28 mouse cellular contexts compared by ENCODE assay signal in the genomic region with DNA sequence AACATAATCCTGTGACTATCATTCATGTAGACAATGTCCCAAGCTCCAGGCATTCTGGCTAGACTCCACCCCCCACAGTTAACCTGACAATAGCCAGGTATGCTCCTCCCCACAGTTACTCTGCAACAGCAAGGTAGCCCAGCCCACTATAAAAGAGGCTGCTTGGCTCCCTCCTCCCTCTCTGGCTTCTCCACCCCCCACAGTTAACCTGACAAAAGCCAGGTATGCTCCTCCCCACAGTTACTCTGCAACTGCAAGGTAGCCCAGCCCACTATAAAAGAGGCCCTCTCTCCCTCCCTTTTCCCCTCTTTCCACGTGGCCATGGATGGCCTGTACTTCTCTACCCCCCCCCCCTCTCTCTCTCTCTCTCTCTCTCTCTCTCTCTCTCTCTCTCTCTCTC. TPM values are rescaled to one million over a fixed set of nuclear protein-coding genes. Genes with fewer than 3 reads are reported as not detected.
DNase-seq lines count a peak whose midpoint lies in the region; ATAC-seq lines count a peak whose summit lies in the region.
"Had no signal": no experiment of that assay in that cellular context is flagged by ENCODE, and none has a peak within 500 bp of the region (broad histone marks: within the 10 kb centered on the region; RNA-seq: fewer than 3 reads in every experiment).

No protein-coding gene starts in this region.

- 0 out of 2 replicates have a peak, but pooled peaks cover 10% of the 10 kb centered on the region for H3K4me1 ChIP-seq in intestine, embryonic 15.5 days (replicated peaks)
- 0 out of 2 replicates have a peak, but pooled peaks cover 9% of the 10 kb centered on the region for H3K4me1 ChIP-seq in stomach, embryonic 15.5 days
- H3K4me1 ChIP-seq: embryonic facial prominence, embryonic 13.5 days; forebrain, embryonic 10.5 days had no signal

- H3K4me2 ChIP-seq in intestine, embryonic 15.5 days (replicated peaks): no peak overlapping the region
- no peak overlapping the region for H3K4me2 ChIP-seq in stomach, embryonic 15.5 days
- H3K4me2 ChIP-seq: embryonic facial prominence, embryonic 13.5 days; forebrain, embryonic 15.5 days; limb, embryonic 12.5 days; liver, embryonic 15.5 days; lung, embryonic 14.5 days had no signal

- H3K36me3 ChIP-seq in intestine, embryonic 15.5 days: no peaks in the 10 kb centered on the region
- no peaks in the 10 kb centered on the region for H3K36me3 ChIP-seq in stomach, embryonic 15.5 days
- H3K36me3 ChIP-seq: embryonic facial prominence, embryonic 13.5 days; forebrain, embryonic 10.5 days; forebrain, embryonic 15.5 days; hindbrain, embryonic 10.5 days; limb, embryonic 12.5 days; liver, embryonic 15.5 days had no signal

- WGBS in intestine, embryonic 15.5 days: 0% methylated on average over 1 of the region's 1 CpGs
- 0% methylated on average over 1 of the region's 1 CpGs for WGBS in stomach, embryonic 15.5 days

- no peak overlapping the region for H3K9ac ChIP-seq in intestine, embryonic 15.5 days
- H3K9ac ChIP-seq in stomach, embryonic 15.5 days: no peak overlapping the region
- H3K9ac ChIP-seq: embryonic facial prominence, embryonic 13.5 days; forebrain, embryonic 15.5 days; limb, embryonic 12.5 days; liver, embryonic 15.5 days; lung, embryonic 14.5 days had no signal

- no peaks in the 10 kb centered on the region for H3K27me3 ChIP-seq in intestine, embryonic 15.5 days (replicated peaks)
- H3K27me3 ChIP-seq in stomach, embryonic 15.5 days (replicated peaks): no peaks in the 10 kb centered on the region
- H3K27me3 ChIP-seq: embryonic facial prominence, embryonic 13.5 days; limb, embryonic 12.5 days; liver, embryonic 15.5 days had no signal

- no peak overlapping the region for H3K27ac ChIP-seq in intestine, embryonic 15.5 days
- H3K27ac ChIP-seq in stomach, embryonic 15.5 days: no peak overlapping the region
- H3K27ac ChIP-seq: embryonic facial prominence, embryonic 13.5 days; forebrain, embryonic 10.5 days; forebrain, embryonic 15.5 days; hindbrain, embryonic 10.5 days; limb, embryonic 12.5 days; liver, embryonic 15.5 days had no signal

- peak; percentile 89 for ATAC-seq in intestine, embryonic 15.5 days
- peak; percentile 67 for ATAC-seq in stomach, embryonic 15.5 days (ENCODE audit: insufficient read depth, low FRiP score, low read depth)
- ATAC-seq: forebrain, embryonic 15.5 days had no signal

- peak; percentile 19 for DNase-seq in retina, postnatal 1 day
- no peak for DNase-seq in retina, embryonic 14.5 days (ENCODE audit: low spot score)
- DNase-seq in heart, adult 18-20 months: no peak
- no peak for DNase-seq in left cerebral cortex, adult 11 months (ENCODE audit: low spot score)
- no peak for DNase-seq in cerebellum, postnatal 4 days (ENCODE audit: low spot score in 2 of 2)
- DNase-seq: adrenal gland, postnatal 14 days; cerebellum, adult 11 months; cerebellum, adult 9-10 months; heart, postnatal 14 days; kidney, adult 18-20 months; kidney, postnatal 4 days; lung, embryonic 14.5 days; lung, postnatal 14 days; midbrain, embryonic 14.5 days; right cerebral cortex, adult 18-20 months; right cerebral cortex, postnatal 4 days; thymus, adult 2 months; thymus, postnatal 36 days had no signal

- H3K4me3 ChIP-seq in intestine, embryonic 15.5 days (replicated peaks): no peak overlapping the region
- no peak overlapping the region for H3K4me3 ChIP-seq in stomach, embryonic 15.5 days (replicated peaks)
- H3K4me3 ChIP-seq: embryonic facial prominence, embryonic 13.5 days; forebrain, embryonic 10.5 days; forebrain, embryonic 15.5 days; hindbrain, embryonic 10.5 days; limb, embryonic 12.5 days; liver, embryonic 15.5 days had no signal

- no peaks in the 10 kb centered on the region for H3K9me3 ChIP-seq in intestine, embryonic 15.5 days
- no peaks in the 10 kb centered on the region for H3K9me3 ChIP-seq in stomach, embryonic 15.5 days
- H3K9me3 ChIP-seq: embryonic facial prominence, embryonic 13.5 days; forebrain, embryonic 10.5 days; forebrain, embryonic 15.5 days; hindbrain, embryonic 10.5 days; limb, embryonic 12.5 days; liver, embryonic 15.5 days had no signal

RNA-seq across cellular contexts. Expression of a gene that starts 14.8 kb away (rescaled TPM):
- 3.3 and 4.2 TPM in 2 replicates for polyA plus RNA-seq in intestine, embryonic 15.5 days (2015; fragmentation: Nextera tagmentation; extraction: Ambion mirVana)
- 9.2 and 9.4 TPM in 2 replicates for polyA plus RNA-seq in stomach, embryonic 15.5 days (2015; fragmentation: Nextera tagmentation; extraction: Ambion mirVana)
- 1 to 10 TPM; 7.0 to 7.2 TPM for total RNA-seq in heart, adult 18-20 months (2021)
- total RNA-seq: common myeloid progenitor, adult 5-6 weeks; monocyte, adult 5-6 weeks had no signal
